Mouse (Mus musculus): ENCODE data around the gene Prss45. TPM values are rescaled to one million over a fixed set of nuclear protein-coding genes. Genes with fewer than 3 reads are reported as not detected.
"Not testable (repeated sequence)": the region's sequence is repeated elsewhere in the genome, so short reads cannot be mapped to it uniquely, and the experiment has no call there.

Gene Prss45
- not detected for total RNA-seq (2021)
- not detected in 2 replicates for polyA plus RNA-seq (2012; rRNA removed)
- long read RNA-seq, result 0 reads

GRCm38 (mm10) chr9:110834411-110834810, at the start of gene Prss45:
Gene Prss45, plus strand, starts transcription at chr9:110834588.
- no peak for DNase-seq

GRCm38 (mm10) chr9:110788169-110788568, 46.2 kb upstream of the Prss45 start:
- no peak for DNase-seq

GRCm38 (mm10) chr9:110790462-110790861, 43.9 kb upstream of the Prss45 start:
- no peak for DNase-seq

GRCm38 (mm10) chr9:110797013-110797412, 37.4 kb upstream of the Prss45 start:
- DNase-seq, result no peak

- DNase-seq, result no peak
Observed at GRCm38 (mm10) chr9:110797866-110798265, 36.5 kb upstream of the Prss45 start, which contains the start of gene Prss42. Gene Prss42, plus strand, starts transcription at chr9:110798166.

GRCm38 (mm10) chr9:110800834-110801479, 33.4 kb upstream of the Prss45 start:
- DNase-seq, result no peak

- DNase-seq, result no peak
Observed at GRCm38 (mm10) chr9:110803294-110803693, 31.1 kb upstream of the Prss45 start.

- DNase-seq, result no peak
Observed at GRCm38 (mm10) chr9:110810051-110810450, 24.3 kb upstream of the Prss45 start.

- DNase-seq, result no peak
Observed at GRCm38 (mm10) chr9:110813789-110814188, 20.6 kb upstream of the Prss45 start, which contains the start of gene Prss44. Gene Prss44, plus strand, starts transcription at chr9:110813994.

- DNase-seq, result not testable (repeated sequence)
Observed at GRCm38 (mm10) chr9:110820546-110820945, 13.8 kb upstream of the Prss45 start.

- no peak for DNase-seq
Observed at GRCm38 (mm10) chr9:110821436-110821835, 13.0 kb upstream of the Prss45 start.

- no peak for DNase-seq
Observed at GRCm38 (mm10) chr9:110825426-110825825, 9.0 kb upstream of the Prss45 start.

- no peak for DNase-seq
Observed at GRCm38 (mm10) chr9:110825832-110826231, 8.6 kb upstream of the Prss45 start.

GRCm38 (mm10) chr9:110826390-110826789, 8.0 kb upstream of the Prss45 start, which contains the start of gene Prss43:
Gene Prss43, plus strand, starts transcription at chr9:110826690.
- DNase-seq, result no peak

- no peak for DNase-seq
Observed at GRCm38 (mm10) chr9:110833021-110833420, 1.4 kb upstream of the Prss45 start.

- no peak for DNase-seq
Observed at GRCm38 (mm10) chr9:110834961-110835360, 573 bp downstream of the Prss45 start.

GRCm38 (mm10) chr9:110836112-110836511, 1.7 kb downstream of the Prss45 start:
- DNase-seq, result no peak

- DNase-seq, result no peak
Observed at GRCm38 (mm10) chr9:110840905-110841304, 6.5 kb downstream of the Prss45 start.

- peak; percentile 35 for DNase-seq
Observed at GRCm38 (mm10) chr9:110841438-110841837, 7.0 kb downstream of the Prss45 start.

- DNase-seq, result no peak
Observed at GRCm38 (mm10) chr9:110844206-110844605, 9.8 kb downstream of the Prss45 start, which contains the start of gene Prss46. Gene Prss46, plus strand, starts transcription at chr9:110844506.

- DNase-seq, result no peak
Observed at GRCm38 (mm10) chr9:110849162-110849561, 14.8 kb downstream of the Prss45 start.

- no peak for DNase-seq
Observed at GRCm38 (mm10) chr9:110855903-110856302, 21.5 kb downstream of the Prss45 start.

GRCm38 (mm10) chr9:110856920-110857319, 22.5 kb downstream of the Prss45 start:
- peak; percentile 39 for DNase-seq
